Mouse (Mus musculus) effector memory CD4-positive, alpha-beta T cell, adult 7 months (primary cell): Measurements from ENCODE around the gene Lpin2. TPM values are rescaled to one million over a fixed set of nuclear protein-coding genes. Genes with fewer than 3 reads are reported as not detected.

Source experiments
- polyA plus RNA-seq: library from polyadenylated mRNA; unstranded; fragments of 100-300 nt; shearing (Covaris generic); gene quantifications from one replicate; pipeline ENCODE4 v1.2.1, GENCODE M21; 2017

The Lpin2 gene
- polyA plus RNA-seq: 31.7 TPM

DNA sequence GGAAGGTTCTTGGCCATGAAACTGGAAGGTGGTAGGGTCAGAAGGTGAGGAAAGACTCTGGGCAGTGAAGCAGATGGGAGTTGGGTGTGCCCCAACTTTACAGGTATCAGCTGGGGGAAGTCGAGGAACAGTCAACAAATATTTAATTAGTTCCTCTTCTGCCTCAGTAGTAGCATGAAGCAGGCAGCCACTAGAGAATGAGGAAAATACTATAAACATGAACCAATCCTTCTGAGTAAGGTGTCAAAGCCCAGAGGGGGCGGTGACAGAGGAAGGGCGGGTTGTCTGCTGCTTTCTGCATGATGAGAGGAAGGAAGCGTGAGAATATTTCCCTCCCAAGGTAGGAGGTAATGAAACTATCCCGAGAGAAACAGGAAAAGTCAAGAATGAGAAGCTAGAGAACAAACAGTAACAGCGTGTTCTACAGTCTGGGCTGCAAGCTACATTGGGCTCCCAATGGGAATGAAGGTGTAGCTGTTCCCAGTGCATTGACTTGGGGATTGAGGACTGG lies at the start of gene Lpin2:
Lpin2 (plus strand) TSS at position 350 of the 511 bp plus-strand sequence.

Other genes with a start within 250 kb of the Lpin2 start
- gene Myom1, start 179.9 kb upstream of the Lpin2 start, polyA plus RNA-seq: 1.1 TPM
- 976 TPM for gene Myl12a, start 179.7 kb upstream of the Lpin2 start, polyA plus RNA-seq
- not detected for gene Emilin2, start 129.4 kb downstream of the Lpin2 start, polyA plus RNA-seq